Mouse (Mus musculus): ENCODE measurements around the gene Eva1b. TPM values are rescaled to one million over a fixed set of nuclear protein-coding genes. Genes with fewer than 3 reads are reported as not detected.
"Not testable (repeated sequence)": the region's sequence is repeated elsewhere in the genome, so short reads cannot be mapped to it uniquely, and the experiment has no call there.

Eva1b gene
- polyA plus RNA-seq, 1 experiment from 2014 or later, result 72.7 TPM

GRCm38 (mm10) chr4:126163067-126163659 lies 15.6 kb downstream of the Eva1b start, which contains the start of gene Sh3d21:
Gene Sh3d21, minus strand, starts transcription at chr4:126163491.
- DNase-seq (ENCODE audit: low spot score), result no peak
- Histone ChIP-seq H3K4me1 (peaks cover 25% of the 10 kb centered on the region), H3K27ac (peak within 1 kb of the TSS; percentile 86), H3K36me3 (peaks cover 41% of the 10 kb centered on the region), H3K27me3 (ENCODE audit: low read depth, poor library complexity, severe bottlenecking) (no peaks in the 10 kb centered on the region), H3K4me3 (peak within 1 kb of the TSS; percentile 72), H3K9me3 (replicated peaks) (no peaks in the 10 kb centered on the region)
- 8% methylated on average over 22 of the region's 22 CpGs for WGBS

- Histone ChIP-seq H3K9me3 (replicated peaks) (no peaks in the 10 kb centered on the region), H3K27me3 (ENCODE audit: low read depth, poor library complexity, severe bottlenecking) (no peaks in the 10 kb centered on the region), H3K4me3 (peak overlapping the region; percentile 72), H3K27ac (no peak overlapping the region), H3K36me3 (peaks cover 46% of the 10 kb centered on the region), H3K4me1 (peaks cover 25% of the 10 kb centered on the region)
- no peak for DNase-seq (ENCODE audit: low spot score)
- 67% methylated on average over 4 of the region's 4 CpGs for WGBS
Observed at GRCm38 (mm10) chr4:126163685-126164084, 16.1 kb downstream of the Eva1b start.

- peaks cover 60% of the 10 kb centered on the region for H3K36me3 ChIP-seq
- not testable (repeated sequence) for H3K27ac ChIP-seq; H3K9me3 ChIP-seq (replicated peaks); H3K4me3 ChIP-seq; H3K27me3 ChIP-seq (ENCODE audit: low read depth, poor library complexity, severe bottlenecking); DNase-seq (ENCODE audit: low spot score)
- peaks cover 25% of the 10 kb centered on the region for H3K4me1 ChIP-seq
- WGBS, result 69% methylated on average over 10 of the region's 10 CpGs
Observed at GRCm38 (mm10) chr4:126165092-126165491, 17.5 kb downstream of the Eva1b start.

GRCm38 (mm10) chr4:126166084-126166483 lies 18.5 kb downstream of the Eva1b start:
- Histone ChIP-seq H3K4me3 (no peak overlapping the region), H3K4me1 (peaks cover 25% of the 10 kb centered on the region), H3K9me3 (replicated peaks) (no peaks in the 10 kb centered on the region), H3K36me3 (peaks cover 70% of the 10 kb centered on the region), H3K27ac (no peak overlapping the region), H3K27me3 (ENCODE audit: low read depth, poor library complexity, severe bottlenecking) (no peaks in the 10 kb centered on the region)
- DNase-seq (ENCODE audit: low spot score), result no peak
- WGBS, result 78% methylated on average over 3 of the region's 3 CpGs

GRCm38 (mm10) chr4:126168851-126169250 lies 21.3 kb downstream of the Eva1b start:
- H3K27me3 ChIP-seq (ENCODE audit: low read depth, poor library complexity, severe bottlenecking), result no peaks in the 10 kb centered on the region
- peaks cover 91% of the 10 kb centered on the region for H3K36me3 ChIP-seq
- 89% methylated on average over 6 of the region's 6 CpGs for WGBS

GRCm38 (mm10) chr4:126170737-126171136 lies 23.2 kb downstream of the Eva1b start:
- not testable (repeated sequence) for H3K4me1 ChIP-seq; H3K4me3 ChIP-seq; H3K9me3 ChIP-seq (replicated peaks); H3K27me3 ChIP-seq (ENCODE audit: low read depth, poor library complexity, severe bottlenecking); H3K27ac ChIP-seq; DNase-seq (ENCODE audit: low spot score)
- 97% methylated on average over 5 of the region's 5 CpGs for WGBS
- peaks cover 100% of the 10 kb centered on the region for H3K36me3 ChIP-seq

More at GRCm38 (mm10) chr4:126168851-126169250, 21.3 kb downstream of the Eva1b start:
- H3K4me1 ChIP-seq, result no peaks in the 10 kb centered on the region
- H3K9me3 ChIP-seq (replicated peaks), result no peaks in the 10 kb centered on the region
- H3K27ac ChIP-seq, result no peak overlapping the region
- DNase-seq (ENCODE audit: low spot score), result no peak
- H3K4me3 ChIP-seq, result no peak overlapping the region

GRCm38 (mm10) chr4:126173800-126174199 lies 26.3 kb downstream of the Eva1b start:
- Histone ChIP-seq H3K4me3 (no peak overlapping the region), H3K4me1 (no peaks in the 10 kb centered on the region), H3K9me3 (replicated peaks) (no peaks in the 10 kb centered on the region), H3K36me3 (peaks cover 97% of the 10 kb centered on the region), H3K27ac (no peak overlapping the region), H3K27me3 (ENCODE audit: low read depth, poor library complexity, severe bottlenecking) (no peaks in the 10 kb centered on the region)
- 94% methylated on average over 5 of the region's 5 CpGs for WGBS
- DNase-seq (ENCODE audit: low spot score), result no peak

- not testable (repeated sequence) for H3K27me3 ChIP-seq (ENCODE audit: low read depth, poor library complexity, severe bottlenecking); H3K4me3 ChIP-seq; H3K4me1 ChIP-seq; H3K27ac ChIP-seq; H3K9me3 ChIP-seq (replicated peaks); DNase-seq (ENCODE audit: low spot score)
- WGBS, result 96% methylated on average over 7 of the region's 7 CpGs
- H3K36me3 ChIP-seq, result peaks cover 97% of the 10 kb centered on the region
Observed at GRCm38 (mm10) chr4:126175980-126176379, 28.4 kb downstream of the Eva1b start.

- no peaks in the 10 kb centered on the region for H3K9me3 ChIP-seq (replicated peaks)
- no peak overlapping the region for H3K4me3 ChIP-seq
- H3K27me3 ChIP-seq (ENCODE audit: low read depth, poor library complexity, severe bottlenecking), result no peaks in the 10 kb centered on the region
- no peak overlapping the region for H3K27ac ChIP-seq
- no peak for DNase-seq (ENCODE audit: low spot score)
- WGBS, result 70% methylated on average over 7 of the region's 7 CpGs
- H3K4me1 ChIP-seq, result no peaks in the 10 kb centered on the region
- peaks cover 97% of the 10 kb centered on the region for H3K36me3 ChIP-seq
Observed at GRCm38 (mm10) chr4:126181170-126181957, 33.8 kb downstream of the Eva1b start.

GRCm38 (mm10) chr4:126183034-126183433 lies 35.5 kb downstream of the Eva1b start:
- no peak overlapping the region for H3K27ac ChIP-seq
- no peak overlapping the region for H3K4me3 ChIP-seq
- no peak for DNase-seq (ENCODE audit: low spot score)
- H3K27me3 ChIP-seq (ENCODE audit: low read depth, poor library complexity, severe bottlenecking), result no peaks in the 10 kb centered on the region
- WGBS, result 91% methylated on average over 5 of the region's 5 CpGs
- no peaks in the 10 kb centered on the region for H3K9me3 ChIP-seq (replicated peaks)
- 0 out of 2 replicates have a peak, but pooled peaks cover under 1% of the 10 kb centered on the region for H3K4me1 ChIP-seq
- H3K36me3 ChIP-seq, result peaks cover 98% of the 10 kb centered on the region

GRCm38 (mm10) chr4:126187096-126187495 lies 39.6 kb downstream of the Eva1b start:
- 96% methylated on average over 3 of the region's 3 CpGs for WGBS
- no peaks in the 10 kb centered on the region for H3K27me3 ChIP-seq (ENCODE audit: low read depth, poor library complexity, severe bottlenecking)
- no peak overlapping the region for H3K4me3 ChIP-seq
- DNase-seq (ENCODE audit: low spot score), result no peak
- H3K9me3 ChIP-seq (replicated peaks), result no peaks in the 10 kb centered on the region
- no peak overlapping the region for H3K27ac ChIP-seq
- H3K36me3 ChIP-seq, result peaks cover 96% of the 10 kb centered on the region
- H3K4me1 ChIP-seq, result 0 out of 2 replicates have a peak, but pooled peaks cover 4% of the 10 kb centered on the region

- no peak for DNase-seq (ENCODE audit: low spot score)
- H3K27me3 ChIP-seq (ENCODE audit: low read depth, poor library complexity, severe bottlenecking), result no peaks in the 10 kb centered on the region
- H3K27ac ChIP-seq, result no peak overlapping the region
- H3K36me3 ChIP-seq, result peaks cover 95% of the 10 kb centered on the region
- 0 out of 2 replicates have a peak, but pooled peaks cover 4% of the 10 kb centered on the region for H3K4me1 ChIP-seq
- no peak overlapping the region for H3K4me3 ChIP-seq
- WGBS, result 95% methylated on average over 2 of the region's 2 CpGs
- H3K9me3 ChIP-seq (replicated peaks), result no peaks in the 10 kb centered on the region
Observed at GRCm38 (mm10) chr4:126190636-126191035, 43.1 kb downstream of the Eva1b start.

- no peaks in the 10 kb centered on the region for H3K4me1 ChIP-seq
- H3K36me3 ChIP-seq, result peaks cover 90% of the 10 kb centered on the region
- H3K27me3 ChIP-seq (ENCODE audit: low read depth, poor library complexity, severe bottlenecking), result no peaks in the 10 kb centered on the region
- H3K9me3 ChIP-seq (replicated peaks), result no peaks in the 10 kb centered on the region
- H3K4me3 ChIP-seq, result no peak overlapping the region
- H3K27ac ChIP-seq, result no peak overlapping the region
- DNase-seq (ENCODE audit: low spot score), result no peak
Observed at GRCm38 (mm10) chr4:126194216-126194615, 46.7 kb downstream of the Eva1b start.
